Mouse (Mus musculus): ENCODE results near the gene Ush1g. TPM values are rescaled to one million over a fixed set of nuclear protein-coding genes. Genes with fewer than 3 reads are reported as not detected.

Gene Ush1g
- polyA plus RNA-seq, 1 experiment from 2014 or later = 0.16 TPM

- WGBS = 31% methylated on average over 3 of the region's 3 CpGs
- Histone ChIP-seq H3K36me3 (ENCODE audit: control insufficient read depth, insufficient read depth, low read length) (peaks cover 6% of the 10 kb centered on the region), H3K9ac (replicated peaks; ENCODE audit: low read depth, low read length) (no peak overlapping the region; the same call in 1 of the 2 replicates), H3K4me3 (ENCODE audit: low read depth, low read length) (no peak overlapping the region), H3K27ac (ENCODE audit: low read depth, low read length) (0 out of 2 replicates have a peak overlapping the region, but pooled peaks have one; percentile 28), H3K4me2 (ENCODE audit: low read depth, low read length) (no peak overlapping the region), H3K4me1 (ENCODE audit: control insufficient read depth, insufficient read depth, low read length) (peaks cover 3% of the 10 kb centered on the region; the same call in 1 of the 2 replicates), H3K27me3 (ENCODE audit: control insufficient read depth, insufficient read depth, low read length) (no peaks in the 10 kb centered on the region), H3K9me3 (ENCODE audit: control insufficient read depth, low read length) (no peaks in the 10 kb centered on the region)
- ATAC-seq (ENCODE audit: low read depth) = peak; percentile 29; the same call in 1 of the 2 replicates
Measured at GRCm38 (mm10) chr11:115359293-115359692, 37.5 kb upstream of the Ush1g start.

DNA sequence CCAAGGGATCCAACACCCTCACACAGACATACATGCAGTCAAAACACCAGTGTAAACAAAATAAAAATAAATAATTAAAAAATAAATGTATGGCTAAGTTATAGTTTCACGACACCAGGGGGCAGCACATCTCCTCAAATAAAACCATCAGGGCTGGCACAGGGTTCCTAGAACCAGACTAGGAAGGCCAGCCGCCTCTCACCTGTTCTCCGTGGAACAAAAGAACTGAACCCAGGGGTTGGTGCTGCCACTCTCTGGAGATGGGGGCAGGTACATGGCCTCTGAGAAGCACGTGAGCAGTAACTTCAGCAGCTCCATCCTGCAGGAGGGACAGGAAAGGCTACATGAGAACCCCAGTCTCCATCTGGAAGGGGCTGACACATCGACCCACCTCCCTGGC, 36.6 kb upstream of the Ush1g start:
- Histone ChIP-seq H3K4me1 (ENCODE audit: control insufficient read depth, insufficient read depth, low read length) (peaks cover 3% of the 10 kb centered on the region; the same call in 1 of the 2 replicates), H3K36me3 (ENCODE audit: control insufficient read depth, insufficient read depth, low read length) (peaks cover 6% of the 10 kb centered on the region), H3K9me3 (ENCODE audit: control insufficient read depth, low read length) (no peaks in the 10 kb centered on the region), H3K27me3 (ENCODE audit: control insufficient read depth, insufficient read depth, low read length) (no peaks in the 10 kb centered on the region), H3K9ac (replicated peaks; ENCODE audit: low read depth, low read length) (no peak overlapping the region), H3K27ac (ENCODE audit: low read depth, low read length) (peak overlapping the region; percentile 1; the same call in 1 of the 2 replicates), H3K4me2 (ENCODE audit: low read depth, low read length) (no peak overlapping the region), H3K4me3 (ENCODE audit: low read depth, low read length) (no peak overlapping the region)
- WGBS = 15% methylated on average over 5 of the region's 5 CpGs
- peak; percentile 50; the same call in 1 of the 2 replicates for ATAC-seq (ENCODE audit: low read depth)

DNA sequence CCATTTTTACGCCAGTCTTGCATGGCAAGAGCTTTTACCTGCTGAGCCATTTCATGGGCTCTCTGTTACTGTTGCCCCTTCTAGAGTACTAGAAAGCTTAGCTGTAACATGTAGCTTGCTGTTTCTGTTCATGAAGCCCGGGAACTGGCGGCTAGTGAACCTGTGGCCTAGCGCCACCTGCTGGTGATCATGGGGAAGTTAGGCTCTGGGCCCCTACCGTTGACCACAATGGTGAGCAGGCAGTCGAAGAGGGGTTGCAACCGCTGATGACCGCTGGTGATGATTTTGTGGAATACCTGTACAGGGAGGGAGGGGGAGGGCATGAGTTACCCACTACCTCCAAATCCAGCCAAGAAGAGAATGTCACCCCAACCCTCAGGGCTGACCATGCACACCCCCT, 32.3 kb upstream of the Ush1g start:
- 7% methylated on average over 8 of the region's 8 CpGs for WGBS
- Histone ChIP-seq H3K4me3 (ENCODE audit: low read depth, low read length) (no peak overlapping the region), H3K4me2 (ENCODE audit: low read depth, low read length) (no peak overlapping the region), H3K36me3 (ENCODE audit: control insufficient read depth, insufficient read depth, low read length) (peaks cover 20% of the 10 kb centered on the region), H3K4me1 (ENCODE audit: control insufficient read depth, insufficient read depth, low read length) (peaks cover 3% of the 10 kb centered on the region; the same call in 1 of the 2 replicates), H3K27me3 (ENCODE audit: control insufficient read depth, insufficient read depth, low read length) (no peaks in the 10 kb centered on the region; the same call in 1 of the 2 replicates), H3K27ac (ENCODE audit: low read depth, low read length) (no peak overlapping the region), H3K9me3 (ENCODE audit: control insufficient read depth, low read length) (no peaks in the 10 kb centered on the region), H3K9ac (replicated peaks; ENCODE audit: low read depth, low read length) (no peak overlapping the region)
- ATAC-seq (ENCODE audit: low read depth) = peak; percentile 48; the same call in 1 of the 2 replicates

- no peak overlapping the region for H3K9ac ChIP-seq (replicated peaks; ENCODE audit: low read depth, low read length)
- no peak for ATAC-seq (ENCODE audit: low read depth)
Measured at GRCm38 (mm10) chr11:115353375-115353774, 31.5 kb upstream of the Ush1g start.

GRCm38 (mm10) chr11:115349976-115350375, 28.1 kb upstream of the Ush1g start:
- whole genome bisulfite sequencing = 75% methylated on average over 4 of the region's 4 CpGs
- Histone ChIP-seq H3K9ac (replicated peaks; ENCODE audit: low read depth, low read length) (no peak overlapping the region), H3K4me2 (ENCODE audit: low read depth, low read length) (no peak overlapping the region), H3K27me3 (ENCODE audit: control insufficient read depth, insufficient read depth, low read length) (no peaks in the 10 kb centered on the region; the same call in 1 of the 2 replicates), H3K36me3 (ENCODE audit: control insufficient read depth, insufficient read depth, low read length) (peaks cover 18% of the 10 kb centered on the region), H3K27ac (ENCODE audit: low read depth, low read length) (no peak overlapping the region), H3K4me1 (ENCODE audit: control insufficient read depth, insufficient read depth, low read length) (no peaks in the 10 kb centered on the region), H3K4me3 (ENCODE audit: low read depth, low read length) (no peak overlapping the region), H3K9me3 (ENCODE audit: control insufficient read depth, low read length) (no peaks in the 10 kb centered on the region)
- no peak for ATAC-seq (ENCODE audit: low read depth)

More at GRCm38 (mm10) chr11:115353375-115353774, 31.5 kb upstream of the Ush1g start:
- 90% methylated on average over 5 of the region's 5 CpGs for WGBS
- Histone ChIP-seq H3K27ac (ENCODE audit: low read depth, low read length) (no peak overlapping the region), H3K4me3 (ENCODE audit: low read depth, low read length) (no peak overlapping the region), H3K27me3 (ENCODE audit: control insufficient read depth, insufficient read depth, low read length) (no peaks in the 10 kb centered on the region; the same call in 1 of the 2 replicates), H3K4me2 (ENCODE audit: low read depth, low read length) (no peak overlapping the region), H3K36me3 (ENCODE audit: control insufficient read depth, insufficient read depth, low read length) (peaks cover 24% of the 10 kb centered on the region), H3K9me3 (ENCODE audit: control insufficient read depth, low read length) (no peaks in the 10 kb centered on the region), H3K4me1 (ENCODE audit: control insufficient read depth, insufficient read depth, low read length) (no peaks in the 10 kb centered on the region)

DNA sequence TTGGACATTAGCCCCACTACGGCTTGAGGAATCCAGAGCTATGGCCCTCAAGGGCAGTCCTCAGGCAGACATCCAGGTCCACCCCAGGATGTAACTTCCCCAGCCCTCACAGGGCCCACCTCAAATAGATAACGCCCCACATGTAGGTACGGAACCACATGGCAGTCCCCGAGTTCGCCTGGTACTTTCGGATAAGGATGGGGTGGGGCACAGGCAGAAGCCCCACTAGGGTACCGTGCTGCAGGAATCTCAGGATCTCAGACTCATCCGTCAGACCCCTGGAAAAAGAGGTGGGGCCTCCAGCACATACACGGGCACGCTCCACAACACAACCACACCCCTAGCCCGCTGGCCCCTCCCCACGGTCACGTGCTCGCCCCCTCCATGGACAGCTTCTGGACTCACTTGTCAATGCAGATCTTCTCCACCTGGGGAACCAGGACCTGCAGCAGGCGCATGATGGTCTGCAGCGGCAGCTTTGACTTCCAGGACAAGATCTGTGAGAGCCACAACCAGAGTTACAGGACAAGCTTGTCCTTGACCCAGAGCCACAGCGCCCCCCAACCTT, 26.9 kb upstream of the Ush1g start:
- H3K4me1 ChIP-seq (ENCODE audit: control insufficient read depth, insufficient read depth, low read length) = no peaks in the 10 kb centered on the region
- peaks cover 18% of the 10 kb centered on the region for H3K36me3 ChIP-seq (ENCODE audit: control insufficient read depth, insufficient read depth, low read length)

GRCm38 (mm10) chr11:115345515-115345914, 23.7 kb upstream of the Ush1g start:
- H3K9ac ChIP-seq (replicated peaks; ENCODE audit: low read depth, low read length) = no peak overlapping the region
- H3K27me3 ChIP-seq (ENCODE audit: control insufficient read depth, insufficient read depth, low read length) = no peaks in the 10 kb centered on the region
- H3K27ac ChIP-seq (ENCODE audit: low read depth, low read length) = no peak overlapping the region
- ATAC-seq (ENCODE audit: low read depth) = no peak
- H3K4me2 ChIP-seq (ENCODE audit: low read depth, low read length) = no peak overlapping the region
- 48% methylated on average over 7 of the region's 7 CpGs for WGBS
- H3K4me3 ChIP-seq (ENCODE audit: low read depth, low read length) = no peak overlapping the region
- 0 out of 2 replicates have a peak, but pooled peaks cover 7% of the 10 kb centered on the region for H3K36me3 ChIP-seq (ENCODE audit: control insufficient read depth, insufficient read depth, low read length)
- H3K4me1 ChIP-seq (ENCODE audit: control insufficient read depth, insufficient read depth, low read length) = no peaks in the 10 kb centered on the region
- no peaks in the 10 kb centered on the region for H3K9me3 ChIP-seq (ENCODE audit: control insufficient read depth, low read length)

More for the DNA sequence above, 26.9 kb upstream of the Ush1g start:
- no peak overlapping the region for H3K27ac ChIP-seq (ENCODE audit: low read depth, low read length)
- H3K4me3 ChIP-seq (ENCODE audit: low read depth, low read length) = no peak overlapping the region
- 58% methylated on average over 17 of the region's 17 CpGs for WGBS
- H3K4me2 ChIP-seq (ENCODE audit: low read depth, low read length) = no peak overlapping the region
- no peaks in the 10 kb centered on the region; the same call in 1 of the 2 replicates for H3K27me3 ChIP-seq (ENCODE audit: control insufficient read depth, insufficient read depth, low read length)
- H3K9ac ChIP-seq (replicated peaks; ENCODE audit: low read depth, low read length) = no peak overlapping the region
- ATAC-seq (ENCODE audit: low read depth) = no peak
- H3K9me3 ChIP-seq (ENCODE audit: control insufficient read depth, low read length) = no peaks in the 10 kb centered on the region

DNA sequence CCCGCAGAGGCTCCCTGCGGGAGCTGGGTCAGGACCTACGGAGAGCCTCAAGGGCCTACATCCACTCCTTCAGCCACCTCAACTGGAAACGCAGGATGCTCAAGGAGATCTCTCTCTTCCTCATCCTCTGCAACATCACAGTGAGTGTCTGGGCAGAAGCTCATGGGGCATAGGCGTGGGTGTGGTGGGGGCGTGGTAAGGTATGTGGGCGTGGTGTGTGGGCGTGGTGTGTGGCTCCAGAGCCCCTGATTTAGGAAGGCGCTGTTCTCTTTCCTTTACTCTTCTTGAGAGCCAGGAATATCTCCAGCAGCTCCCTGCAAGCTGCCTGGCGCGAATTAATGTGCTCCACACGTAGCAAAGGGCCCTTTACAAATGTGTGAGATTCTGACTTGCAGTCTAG, 23.1 kb upstream of the Ush1g start:
- Histone ChIP-seq H3K9me3 (ENCODE audit: control insufficient read depth, low read length) (no peaks in the 10 kb centered on the region), H3K36me3 (ENCODE audit: control insufficient read depth, insufficient read depth, low read length) (0 out of 2 replicates have a peak, but pooled peaks cover 6% of the 10 kb centered on the region), H3K27ac (ENCODE audit: low read depth, low read length) (no peak overlapping the region), H3K4me3 (ENCODE audit: low read depth, low read length) (no peak overlapping the region), H3K4me2 (ENCODE audit: low read depth, low read length) (no peak overlapping the region), H3K27me3 (ENCODE audit: control insufficient read depth, insufficient read depth, low read length) (no peaks in the 10 kb centered on the region), H3K4me1 (ENCODE audit: control insufficient read depth, insufficient read depth, low read length) (no peaks in the 10 kb centered on the region), H3K9ac (replicated peaks; ENCODE audit: low read depth, low read length) (no peak overlapping the region)
- 16% methylated on average over 12 of the region's 12 CpGs for WGBS
- no peak for ATAC-seq (ENCODE audit: low read depth)

- WGBS = 72% methylated on average over 6 of the region's 6 CpGs
- H3K36me3 ChIP-seq (ENCODE audit: control insufficient read depth, insufficient read depth, low read length) = no peaks in the 10 kb centered on the region
- no peak overlapping the region for H3K9ac ChIP-seq (replicated peaks; ENCODE audit: low read depth, low read length)
- no peaks in the 10 kb centered on the region for H3K4me1 ChIP-seq (ENCODE audit: control insufficient read depth, insufficient read depth, low read length)
- ATAC-seq (ENCODE audit: low read depth) = no peak
- H3K27me3 ChIP-seq (ENCODE audit: control insufficient read depth, insufficient read depth, low read length) = no peaks in the 10 kb centered on the region
- H3K4me3 ChIP-seq (ENCODE audit: low read depth, low read length) = no peak overlapping the region
- no peak overlapping the region for H3K27ac ChIP-seq (ENCODE audit: low read depth, low read length)
- H3K4me2 ChIP-seq (ENCODE audit: low read depth, low read length) = no peak overlapping the region
- H3K9me3 ChIP-seq (ENCODE audit: control insufficient read depth, low read length) = no peaks in the 10 kb centered on the region
Measured at GRCm38 (mm10) chr11:115341866-115342265, 20.0 kb upstream of the Ush1g start.

Data from neural tube, embryonic 14.5 days (tissue).